Mouse (Mus musculus): ENCODE results near the gene Ostm1. TPM values are rescaled to one million over a fixed set of nuclear protein-coding genes. Genes with fewer than 3 reads are reported as not detected.
A peak's percentile ranks its signal among the peaks of the same experiment; 100 is the strongest.

The Ostm1 gene
- total RNA-seq, 2 experiments from 2014 or later: 18.0 to 20.6 TPM

GRCm38 (mm10) chr10:42625907-42626306, 42.3 kb downstream of the Ostm1 start:
- DNase-seq: no peak

DNA sequence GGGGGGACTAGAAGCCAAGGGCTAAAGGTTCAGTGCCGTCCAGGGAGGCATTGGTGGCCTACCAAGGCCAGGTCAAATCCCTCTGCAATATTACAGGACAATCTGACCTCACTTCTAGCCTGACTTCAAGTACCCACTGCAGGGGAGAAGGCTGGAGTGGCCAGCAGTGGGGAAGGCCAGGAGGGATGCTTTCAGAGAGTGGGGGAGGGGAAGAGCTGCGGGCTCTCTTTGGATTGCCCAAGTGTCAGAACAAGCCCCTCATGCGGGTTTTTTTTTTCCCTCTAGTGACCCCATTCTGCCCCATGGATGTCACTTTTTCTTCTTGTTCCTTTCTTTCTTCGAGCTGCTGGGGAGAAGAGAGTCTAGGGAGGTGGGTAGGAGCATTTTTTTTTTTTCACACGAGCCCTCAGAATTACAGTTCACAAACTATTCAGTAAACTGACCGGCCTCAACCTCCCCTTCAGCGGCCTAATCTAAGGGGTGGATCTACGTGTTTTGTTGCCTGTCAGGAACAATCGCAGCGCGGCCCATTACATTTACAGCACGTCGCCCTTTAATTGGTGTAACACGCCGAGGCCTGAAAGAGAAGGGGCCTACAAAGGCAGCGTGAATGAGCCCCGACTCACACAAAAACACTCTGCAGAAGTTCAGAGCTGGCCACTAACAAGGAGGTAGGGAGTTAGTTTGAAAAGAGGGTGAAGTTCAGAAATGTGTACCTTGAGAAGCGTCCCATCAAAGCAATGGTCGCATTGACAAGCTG, 47.2 kb downstream of the Ostm1 start:
- DNase-seq: no peak

DNA sequence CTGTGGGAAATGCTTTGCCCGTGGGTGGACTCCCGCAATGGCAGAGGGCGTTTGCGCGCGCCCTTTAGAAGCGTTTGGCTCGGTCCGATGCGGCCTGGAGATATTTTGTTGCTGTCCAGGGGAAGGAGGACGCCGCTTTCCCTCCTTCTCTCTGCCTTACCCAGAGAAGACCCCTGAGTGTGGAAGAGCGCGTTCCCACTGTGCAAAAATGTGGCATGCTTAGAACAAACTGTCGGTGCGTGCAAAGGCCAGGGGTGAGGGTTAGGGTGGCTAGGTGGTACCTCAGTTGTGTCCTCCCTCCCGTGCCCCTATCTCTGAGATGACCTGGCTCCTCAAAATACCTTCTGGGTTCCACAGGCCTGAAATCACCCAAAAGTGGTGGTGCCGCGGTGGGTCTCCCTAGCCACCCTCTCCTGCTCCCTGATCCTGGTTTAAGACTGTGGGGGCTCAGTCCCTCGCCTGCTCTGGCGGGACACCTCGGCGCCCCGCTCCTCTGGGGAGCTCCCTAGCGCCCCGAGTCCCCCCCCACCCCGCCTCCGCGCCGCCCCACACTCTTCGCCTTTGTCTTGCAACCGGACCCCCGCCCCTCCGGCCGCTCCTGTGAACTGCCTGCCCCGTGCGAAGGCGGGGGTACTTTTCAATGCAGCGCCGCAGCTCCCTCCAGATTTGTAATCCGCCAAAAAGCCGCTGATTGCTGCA, 48.3 kb downstream of the Ostm1 start:
- DNase-seq: no peak

DNA sequence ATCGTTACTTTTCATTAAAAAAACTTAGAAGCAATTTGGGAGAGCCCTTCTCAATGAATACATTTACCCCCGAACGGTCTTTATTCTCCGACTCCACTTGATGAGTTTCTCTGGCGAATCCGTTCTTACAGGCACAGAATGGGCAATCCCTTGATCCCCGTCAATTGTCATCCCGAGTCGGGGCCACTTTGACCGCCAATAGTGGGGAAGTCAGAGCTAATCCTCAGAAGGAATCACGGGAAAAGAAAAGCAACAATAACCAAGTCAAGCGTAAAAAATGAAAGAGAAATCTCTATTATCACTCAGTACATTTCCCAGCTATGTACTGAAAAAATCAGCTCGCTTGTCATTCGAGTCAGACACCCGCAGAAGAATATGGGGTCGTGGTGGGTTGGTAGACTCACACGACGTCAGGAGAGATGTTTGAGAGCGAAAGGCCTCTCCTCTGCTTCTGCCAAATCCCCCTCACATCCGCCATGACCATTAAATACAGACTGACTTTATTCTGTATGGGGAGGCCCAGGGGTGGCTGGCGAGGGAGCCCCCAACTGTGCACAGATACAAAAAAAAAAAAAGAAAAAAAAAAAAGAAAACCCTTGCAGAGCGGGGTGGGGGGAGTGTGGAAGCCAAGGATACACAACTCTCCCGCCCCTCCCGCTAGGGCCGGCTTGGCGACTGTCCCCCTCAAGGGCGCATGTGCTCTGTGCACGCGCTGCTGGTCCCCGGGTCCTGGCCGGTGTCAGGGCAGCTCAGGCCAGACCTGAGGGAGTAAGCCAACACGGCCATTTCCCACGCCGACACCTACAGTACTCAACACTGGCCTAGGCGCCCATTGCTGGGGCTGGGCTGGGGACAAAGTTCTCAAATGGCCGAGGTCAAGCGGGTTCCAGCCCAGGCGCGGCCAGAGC, 49.1 kb downstream of the Ostm1 start:
- no peak for DNase-seq

- DNase-seq: no peak
Observed at GRCm38 (mm10) chr10:42633361-42634121, 49.9 kb downstream of the Ostm1 start.

GRCm38 (mm10) chr10:42634122-42634720, 50.6 kb downstream of the Ostm1 start:
- no peak for DNase-seq

DNA sequence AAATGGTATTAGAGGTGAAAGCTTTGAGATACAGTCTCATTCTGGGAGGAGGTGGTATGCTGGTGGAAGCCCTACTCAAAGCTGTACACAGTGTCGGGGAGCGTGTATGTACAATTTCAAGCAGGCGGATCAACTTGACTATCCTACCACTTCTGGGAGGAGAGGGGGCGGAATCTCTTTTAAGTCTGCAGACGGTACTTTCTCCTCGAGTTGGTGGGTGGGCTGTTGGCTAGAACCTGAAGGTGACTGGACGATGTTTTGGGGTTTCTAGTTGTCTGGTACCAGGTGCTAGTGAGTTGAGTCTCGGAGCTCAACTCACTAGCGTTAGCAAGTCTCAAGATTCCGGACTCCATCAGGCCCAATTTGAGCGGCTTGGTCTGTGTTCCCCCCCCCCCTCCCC, 51.4 kb downstream of the Ostm1 start:
- DNase-seq: no peak

GRCm38 (mm10) chr10:42635566-42636359, 52.1 kb downstream of the Ostm1 start:
- DNase-seq: no peak

- DNase-seq: no peak
Observed at GRCm38 (mm10) chr10:42636360-42637182, 52.9 kb downstream of the Ostm1 start.

DNA sequence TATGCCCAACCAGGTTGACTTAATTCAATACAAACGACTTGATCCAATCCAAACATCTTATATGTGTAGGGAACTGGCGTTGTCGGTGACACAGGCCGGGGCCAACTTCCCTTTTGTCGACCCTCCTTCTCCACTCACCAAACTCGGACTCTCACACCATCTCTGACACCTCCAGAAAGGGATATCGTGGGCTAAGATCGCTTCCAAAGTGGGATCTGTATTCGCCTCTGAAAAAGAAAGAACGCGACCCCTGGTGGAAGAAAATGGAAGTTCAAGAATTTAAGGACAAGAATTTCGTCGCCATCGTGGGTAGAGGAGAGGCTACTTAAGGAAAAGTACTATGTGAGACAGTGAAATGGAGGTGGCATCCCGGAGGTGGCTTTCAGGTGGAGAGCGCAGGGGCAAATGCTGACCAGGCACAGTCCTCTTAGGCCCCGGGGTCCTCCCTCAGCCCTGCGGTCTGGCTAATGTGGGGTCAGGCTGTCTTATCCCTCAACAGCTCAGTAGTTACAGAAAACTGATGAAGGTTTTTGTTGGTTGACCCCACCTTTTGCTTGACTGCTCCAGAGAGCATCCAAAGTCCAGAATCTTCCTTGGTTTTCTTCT, 53.7 kb downstream of the Ostm1 start:
- DNase-seq: no peak

DNA sequence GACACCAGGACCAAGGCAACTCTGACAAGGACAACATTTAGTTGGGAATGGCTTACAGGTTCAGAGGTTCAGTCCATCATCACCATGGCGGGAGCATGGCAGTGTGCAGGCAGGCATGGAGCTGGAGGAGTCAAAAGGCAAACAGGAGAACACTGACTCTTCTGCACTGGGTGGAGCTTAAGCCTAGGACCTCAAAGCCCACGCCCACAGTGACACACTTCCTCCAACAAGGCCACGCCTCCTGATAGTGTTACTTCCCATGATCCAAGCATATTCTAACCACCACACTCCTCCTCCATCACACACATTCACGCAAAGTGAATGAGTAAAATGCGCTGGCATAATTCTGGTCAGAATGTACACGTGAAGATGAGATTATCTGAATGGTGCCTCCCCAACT, 56.2 kb downstream of the Ostm1 start:
- no peak for DNase-seq

GRCm38 (mm10) chr10:42643638-42644037, 60.0 kb downstream of the Ostm1 start:
- no peak for DNase-seq

DNA sequence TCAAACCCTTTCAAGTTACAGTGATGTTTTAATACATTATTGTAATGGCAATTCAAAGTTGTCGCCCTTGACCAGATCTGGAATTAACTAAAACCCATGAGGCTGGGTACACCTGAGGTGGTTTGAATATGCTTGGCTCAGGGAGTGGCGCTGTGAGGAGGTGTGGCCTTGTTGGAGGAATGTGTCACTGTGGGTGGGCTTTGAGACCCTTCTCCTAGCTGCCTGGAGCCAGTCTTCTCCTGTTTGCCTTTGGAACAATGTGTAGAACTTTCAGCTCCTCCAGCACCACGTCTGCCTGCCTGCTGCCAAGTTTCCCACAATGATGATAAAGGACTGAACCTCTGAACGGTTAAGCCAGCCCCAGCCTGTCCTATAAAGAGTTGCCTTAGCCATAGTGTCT, 62.7 kb downstream of the Ostm1 start:
- DNase-seq: no peak

- DNase-seq: no peak
Observed at GRCm38 (mm10) chr10:42661916-42662315, 78.3 kb downstream of the Ostm1 start.

GRCm38 (mm10) chr10:42669970-42670369, 86.3 kb downstream of the Ostm1 start:
- no peak for DNase-seq

DNA sequence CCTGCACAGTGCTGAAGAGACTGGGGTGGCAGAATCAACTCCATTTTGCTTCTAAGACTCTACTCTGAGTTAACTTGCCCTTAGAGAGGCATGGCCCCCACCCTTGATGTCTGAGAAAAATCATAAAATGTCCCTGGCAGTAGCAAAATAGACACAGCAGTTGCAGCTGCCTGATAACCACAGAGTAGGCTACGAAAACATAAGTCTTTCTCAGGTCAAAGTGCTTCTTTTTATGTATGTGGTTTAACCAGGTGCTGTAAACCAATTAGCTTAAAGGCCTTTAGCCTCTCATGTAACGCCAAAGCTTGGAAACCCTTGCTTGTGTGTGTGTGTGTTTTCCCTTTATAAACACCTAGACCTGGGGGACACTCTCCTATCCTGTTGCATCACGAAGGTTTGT, 89.2 kb downstream of the Ostm1 start:
- no peak for DNase-seq

DNA sequence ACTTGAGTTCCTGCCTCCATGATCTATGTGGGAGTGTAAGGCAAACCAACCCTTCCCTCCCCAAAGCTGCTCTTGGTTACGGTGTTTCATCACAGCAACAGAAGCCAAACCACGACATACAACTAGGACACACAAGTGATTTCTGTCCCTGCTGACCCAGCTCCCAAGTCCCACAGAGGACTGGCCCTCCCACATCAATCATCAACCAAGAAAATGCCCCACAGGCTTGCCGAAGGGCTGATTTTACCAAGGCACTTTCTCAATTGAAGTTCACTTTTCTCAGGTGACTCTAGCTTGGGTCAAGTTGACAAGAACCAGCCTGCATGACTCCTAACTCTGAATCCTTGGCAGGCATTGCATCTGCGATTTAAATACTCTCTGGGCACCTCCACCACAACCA, 91.9 kb downstream of the Ostm1 start:
- no peak for DNase-seq

DNA sequence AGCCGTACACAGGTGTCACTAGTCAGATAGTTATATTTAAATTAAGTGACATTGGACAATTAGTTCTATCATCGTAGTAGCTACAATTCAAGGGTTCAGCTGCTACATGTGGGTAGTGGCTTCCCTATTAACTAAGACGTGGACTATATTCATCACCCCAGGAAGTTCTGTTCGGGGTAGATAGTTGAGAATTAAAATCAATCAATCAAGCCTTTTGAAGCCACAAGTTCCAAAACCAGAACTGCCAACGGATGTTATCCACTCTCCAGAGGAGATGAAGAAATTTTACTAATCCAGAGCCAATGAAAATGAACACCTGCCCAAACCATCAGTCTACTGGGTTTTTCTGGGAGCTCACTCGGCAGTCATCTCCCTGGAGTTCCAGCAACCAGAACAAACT, 94.7 kb downstream of the Ostm1 start:
- DNase-seq: no peak

DNA sequence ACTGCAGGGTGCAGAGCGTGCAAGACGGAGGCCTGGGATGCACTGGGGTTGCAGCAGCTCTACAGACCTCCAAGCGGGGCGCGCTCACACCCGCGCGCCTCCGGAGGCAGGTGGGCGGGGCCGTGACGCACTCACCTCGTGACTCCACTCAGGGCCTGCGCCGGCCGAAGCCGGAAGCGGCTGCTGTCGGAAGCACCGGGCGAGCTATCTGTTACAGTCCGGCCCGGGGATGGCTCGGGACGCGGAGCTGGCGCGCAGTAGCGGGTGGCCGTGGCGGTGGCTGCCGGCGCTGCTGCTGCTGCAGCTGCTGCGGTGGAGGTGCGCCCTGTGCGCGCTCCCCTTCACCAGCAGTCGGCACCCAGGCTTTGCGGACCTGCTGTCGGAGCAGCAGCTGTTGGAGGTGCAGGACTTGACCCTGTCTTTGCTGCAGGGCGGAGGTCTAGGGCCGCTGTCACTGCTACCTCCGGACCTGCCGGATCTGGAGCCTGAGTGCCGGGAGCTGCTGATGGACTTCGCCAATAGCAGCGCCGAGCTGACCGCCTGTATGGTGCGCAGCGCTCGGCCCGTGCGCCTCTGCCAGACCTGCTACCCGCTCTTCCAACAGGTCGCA, 95.2 kb downstream of the Ostm1 start:
- peak; percentile 91 for DNase-seq

All from gastrocnemius, postnatal 25 days (tissue).